Mouse (Mus musculus): ENCODE measurements around the gene Plp2. TPM values are rescaled to one million over a fixed set of nuclear protein-coding genes. Genes with fewer than 3 reads are reported as not detected.

Gene Plp2
- polyA plus RNA-seq, 1 experiment from 2014 or later, result 201 TPM

GRCm38 (mm10) chrX:7657221-7657639 lies 14.0 kb downstream of the Plp2 start, which contains the start of gene Prickle3:
Prickle3 (plus strand) TSS chrX:7657260.
- peak; percentile 41 for DNase-seq (ENCODE audit: low spot score)
- no peaks in the 10 kb centered on the region for H3K36me3 ChIP-seq (ENCODE audit: control insufficient read depth, insufficient read depth, low read length)
- H3K9me3 ChIP-seq (ENCODE audit: control insufficient read depth, low read length), result no peaks in the 10 kb centered on the region
- WGBS, result 33% methylated on average over 13 of the region's 26 CpGs
- peak within 1 kb of the TSS; percentile 68 for H3K9ac ChIP-seq (ENCODE audit: low read depth, low read length)
- peak within 1 kb of the TSS; percentile 51 for H3K4me2 ChIP-seq (ENCODE audit: low read depth, low read length)
- H3K27ac ChIP-seq (replicated peaks; ENCODE audit: low read depth, low read length), result peak within 1 kb of the TSS; percentile 55
- peak within 1 kb of the TSS; percentile 48 for H3K4me3 ChIP-seq (ENCODE audit: low read depth, low read length)
- no peaks in the 10 kb centered on the region for H3K27me3 ChIP-seq (replicated peaks; ENCODE audit: control insufficient read depth, insufficient read depth, low read length)
- ATAC-seq (ENCODE audit: low read depth), result no peak
- H3K4me1 ChIP-seq (ENCODE audit: control insufficient read depth, insufficient read depth, low read length), result 0 out of 2 replicates have a peak, but pooled peaks cover 3% of the 10 kb centered on the region

- Histone ChIP-seq H3K4me3 (ENCODE audit: low read depth, low read length) (peak overlapping the region; percentile 50), H3K27me3 (replicated peaks; ENCODE audit: control insufficient read depth, insufficient read depth, low read length) (no peaks in the 10 kb centered on the region), H3K36me3 (ENCODE audit: control insufficient read depth, insufficient read depth, low read length) (no peaks in the 10 kb centered on the region), H3K27ac (replicated peaks; ENCODE audit: low read depth, low read length) (peak overlapping the region; percentile 78), H3K4me2 (ENCODE audit: low read depth, low read length) (peak overlapping the region; percentile 63), H3K9me3 (ENCODE audit: control insufficient read depth, low read length) (no peaks in the 10 kb centered on the region), H3K9ac (ENCODE audit: low read depth, low read length) (peak overlapping the region; percentile 68), H3K4me1 (ENCODE audit: control insufficient read depth, insufficient read depth, low read length) (no peaks in the 10 kb centered on the region)
- ATAC-seq (ENCODE audit: low read depth) (peak; percentile 98), DNase-seq (ENCODE audit: low spot score) (peak; percentile 97)
- WGBS, result 15% methylated on average over 25 of the region's 25 CpGs
These were observed 22.4 kb downstream of the Plp2 start for GRCm38 (mm10) chrX:7648671-7649304.

- Histone ChIP-seq H3K9me3 (ENCODE audit: control insufficient read depth, low read length) (no peaks in the 10 kb centered on the region), H3K4me3 (ENCODE audit: low read depth, low read length) (no peak overlapping the region), H3K9ac (ENCODE audit: low read depth, low read length) (no peak overlapping the region), H3K27me3 (replicated peaks; ENCODE audit: control insufficient read depth, insufficient read depth, low read length) (no peaks in the 10 kb centered on the region), H3K36me3 (ENCODE audit: control insufficient read depth, insufficient read depth, low read length) (no peaks in the 10 kb centered on the region), H3K27ac (replicated peaks; ENCODE audit: low read depth, low read length) (no peak overlapping the region), H3K4me2 (ENCODE audit: low read depth, low read length) (no peak overlapping the region), H3K4me1 (ENCODE audit: control insufficient read depth, insufficient read depth, low read length) (no peaks in the 10 kb centered on the region)
- 22% methylated on average over 5 of the region's 5 CpGs for WGBS
- ATAC-seq (ENCODE audit: low read depth) (no peak), DNase-seq (ENCODE audit: low spot score) (peak; percentile 64)
These were observed 25.8 kb downstream of the Plp2 start for GRCm38 (mm10) chrX:7645349-7645748.

GRCm38 (mm10) chrX:7640785-7641184 lies 30.4 kb downstream of the Plp2 start:
- Histone ChIP-seq H3K4me2 (ENCODE audit: low read depth, low read length) (no peak overlapping the region), H3K27me3 (replicated peaks; ENCODE audit: control insufficient read depth, insufficient read depth, low read length) (0 out of 2 replicates have a peak, but pooled peaks cover 3% of the 10 kb centered on the region), H3K36me3 (ENCODE audit: control insufficient read depth, insufficient read depth, low read length) (no peaks in the 10 kb centered on the region), H3K4me1 (ENCODE audit: control insufficient read depth, insufficient read depth, low read length) (no peaks in the 10 kb centered on the region), H3K4me3 (ENCODE audit: low read depth, low read length) (no peak overlapping the region), H3K9ac (ENCODE audit: low read depth, low read length) (no peak overlapping the region), H3K9me3 (ENCODE audit: control insufficient read depth, low read length) (no peaks in the 10 kb centered on the region), H3K27ac (replicated peaks; ENCODE audit: low read depth, low read length) (no peak overlapping the region)
- ATAC-seq (ENCODE audit: low read depth) (no peak), DNase-seq (ENCODE audit: low spot score) (no peak)
- WGBS, result 32% methylated on average over 12 of the region's 12 CpGs

GRCm38 (mm10) chrX:7639536-7640325 lies 31.5 kb downstream of the Plp2 start:
- Histone ChIP-seq H3K27me3 (replicated peaks; ENCODE audit: control insufficient read depth, insufficient read depth, low read length) (0 out of 2 replicates have a peak, but pooled peaks cover 3% of the 10 kb centered on the region), H3K9me3 (ENCODE audit: control insufficient read depth, low read length) (no peaks in the 10 kb centered on the region), H3K4me3 (ENCODE audit: low read depth, low read length) (no peak overlapping the region), H3K27ac (replicated peaks; ENCODE audit: low read depth, low read length) (no peak overlapping the region), H3K36me3 (ENCODE audit: control insufficient read depth, insufficient read depth, low read length) (no peaks in the 10 kb centered on the region), H3K4me2 (ENCODE audit: low read depth, low read length) (no peak overlapping the region; the same call in 1 of the 2 replicates), H3K4me1 (ENCODE audit: control insufficient read depth, insufficient read depth, low read length) (no peaks in the 10 kb centered on the region), H3K9ac (ENCODE audit: low read depth, low read length) (no peak overlapping the region)
- ATAC-seq (ENCODE audit: low read depth) (no peak; the same call in 1 of the 2 replicates), DNase-seq (ENCODE audit: low spot score) (no peak)
- WGBS, result 29% methylated on average over 13 of the region's 13 CpGs

GRCm38 (mm10) chrX:7638401-7639091 lies 32.6 kb downstream of the Plp2 start, which contains the start of gene Syp:
Syp (plus strand) TSS chrX:7638471.
- H3K27me3 ChIP-seq (replicated peaks; ENCODE audit: control insufficient read depth, insufficient read depth, low read length), result 0 out of 2 replicates have a peak, but pooled peaks cover 3% of the 10 kb centered on the region
- H3K9ac ChIP-seq (ENCODE audit: low read depth, low read length), result no peak within 1 kb of the TSS
- no peaks in the 10 kb centered on the region for H3K36me3 ChIP-seq (ENCODE audit: control insufficient read depth, insufficient read depth, low read length)
- ATAC-seq (ENCODE audit: low read depth), result peak; percentile 89
- peak; percentile 81 for DNase-seq (ENCODE audit: low spot score)
- H3K4me2 ChIP-seq (ENCODE audit: low read depth, low read length), result peak within 1 kb of the TSS; percentile 48
- H3K4me3 ChIP-seq (ENCODE audit: low read depth, low read length), result peak within 1 kb of the TSS; percentile 28
- no peaks in the 10 kb centered on the region for H3K4me1 ChIP-seq (ENCODE audit: control insufficient read depth, insufficient read depth, low read length)
- 20% methylated on average over 18 of the region's 42 CpGs for WGBS
- no peak within 1 kb of the TSS for H3K27ac ChIP-seq (replicated peaks; ENCODE audit: low read depth, low read length)
- no peaks in the 10 kb centered on the region for H3K9me3 ChIP-seq (ENCODE audit: control insufficient read depth, low read length)

GRCm38 (mm10) chrX:7635101-7635500 lies 36.1 kb downstream of the Plp2 start:
- H3K9me3 ChIP-seq (ENCODE audit: control insufficient read depth, low read length), result no peaks in the 10 kb centered on the region
- no peak overlapping the region for H3K27ac ChIP-seq (replicated peaks; ENCODE audit: low read depth, low read length)
- no peak overlapping the region for H3K9ac ChIP-seq (ENCODE audit: low read depth, low read length)
- H3K36me3 ChIP-seq (ENCODE audit: control insufficient read depth, insufficient read depth, low read length), result no peaks in the 10 kb centered on the region
- no peaks in the 10 kb centered on the region for H3K4me1 ChIP-seq (ENCODE audit: control insufficient read depth, insufficient read depth, low read length)
- H3K4me2 ChIP-seq (ENCODE audit: low read depth, low read length), result no peak overlapping the region
- 0 out of 2 replicates have a peak, but pooled peaks cover 3% of the 10 kb centered on the region for H3K27me3 ChIP-seq (replicated peaks; ENCODE audit: control insufficient read depth, insufficient read depth, low read length)
- 62% methylated on average over 3 of the region's 3 CpGs for WGBS
- ATAC-seq (ENCODE audit: low read depth) (no peak), DNase-seq (ENCODE audit: low spot score) (no peak)
- no peak overlapping the region for H3K4me3 ChIP-seq (ENCODE audit: low read depth, low read length)

GRCm38 (mm10) chrX:7632560-7632959 lies 38.6 kb downstream of the Plp2 start:
- 95% methylated on average over 4 of the region's 6 CpGs for WGBS
- Histone ChIP-seq H3K9ac (ENCODE audit: low read depth, low read length) (no peak overlapping the region), H3K27ac (replicated peaks; ENCODE audit: low read depth, low read length) (no peak overlapping the region), H3K4me2 (ENCODE audit: low read depth, low read length) (no peak overlapping the region), H3K36me3 (ENCODE audit: control insufficient read depth, insufficient read depth, low read length) (no peaks in the 10 kb centered on the region), H3K9me3 (ENCODE audit: control insufficient read depth, low read length) (no peaks in the 10 kb centered on the region), H3K27me3 (replicated peaks; ENCODE audit: control insufficient read depth, insufficient read depth, low read length) (no peaks in the 10 kb centered on the region), H3K4me1 (ENCODE audit: control insufficient read depth, insufficient read depth, low read length) (no peaks in the 10 kb centered on the region), H3K4me3 (ENCODE audit: low read depth, low read length) (no peak overlapping the region)
- ATAC-seq (ENCODE audit: low read depth) (no peak), DNase-seq (ENCODE audit: low spot score) (no peak)

Measured in embryonic facial prominence, embryonic 14.5 days (tissue).